Mouse (Mus musculus) kidney, postnatal 10 days (tissue): ENCODE data around the gene Clpb.
"Not testable (repeated sequence)": the region's sequence is repeated elsewhere in the genome, so short reads cannot be mapped to it uniquely, and the experiment has no call there.

Experiments used
- DNase-seq: peaks from one replicate; pipeline ENCODE4 v3.0.0; 2021; ENCODE audit warnings: mixed read lengths

The Clpb gene

DNA sequence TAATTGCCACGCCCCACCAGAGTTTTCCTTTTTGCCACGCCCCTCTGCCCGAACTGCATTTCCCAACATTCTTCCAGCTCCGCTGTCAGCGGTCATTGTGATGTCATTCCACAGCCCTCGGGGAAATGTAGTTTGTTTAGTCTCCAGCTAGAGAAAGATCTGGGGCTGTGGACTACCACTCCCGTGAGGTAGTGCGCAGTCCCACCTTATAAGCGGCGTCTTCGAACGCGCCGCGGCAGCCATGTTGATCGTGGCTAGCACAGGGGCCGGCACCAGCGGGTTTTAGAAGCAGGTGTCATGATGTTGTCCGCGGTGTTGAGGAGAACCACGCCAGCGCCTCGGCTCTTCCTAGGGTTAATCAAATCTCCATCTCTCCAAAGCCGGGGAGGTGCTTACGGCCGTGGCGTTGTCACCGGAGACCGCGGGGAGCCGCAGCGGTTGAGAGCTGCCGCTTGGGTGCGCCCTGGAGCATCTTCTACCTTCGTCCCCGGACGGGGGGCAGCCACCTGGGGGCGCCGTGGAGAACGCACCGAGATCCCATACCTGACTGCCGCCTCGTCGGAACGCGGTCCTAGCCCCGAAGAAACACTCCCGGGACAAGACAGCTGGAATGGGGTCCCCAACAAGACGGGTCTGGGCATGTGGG lies at the start of gene Clpb:
Gene Clpb (plus strand): TSS at position 120 of the 646 bp plus-strand sequence.
- peak; percentile 94 for DNase-seq

DNA sequence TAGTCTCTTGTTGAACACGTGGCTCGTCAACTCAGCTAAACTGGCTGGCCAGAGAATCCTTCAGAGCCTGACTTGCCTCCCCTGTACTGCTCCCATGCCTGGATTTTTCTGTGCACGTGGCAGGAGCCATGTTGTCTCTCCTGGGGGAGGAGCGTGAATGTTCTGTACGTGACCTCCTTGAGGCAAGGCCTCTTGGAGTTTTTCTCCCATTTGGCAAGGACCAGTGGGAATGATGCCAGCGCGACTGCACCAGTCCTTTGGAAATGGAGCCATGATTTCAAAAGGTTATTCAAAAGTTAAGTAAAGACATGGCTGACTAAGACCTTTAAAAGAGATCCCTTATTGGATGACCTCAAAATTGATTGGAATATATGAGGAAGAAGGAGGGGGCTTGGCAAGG lies 48.0 kb upstream of the Clpb start:
- DNase-seq, result peak; percentile 15

GRCm38 (mm10) chr7:101616136-101616835 lies 47.1 kb upstream of the Clpb start:
- DNase-seq, result no peak

DNA sequence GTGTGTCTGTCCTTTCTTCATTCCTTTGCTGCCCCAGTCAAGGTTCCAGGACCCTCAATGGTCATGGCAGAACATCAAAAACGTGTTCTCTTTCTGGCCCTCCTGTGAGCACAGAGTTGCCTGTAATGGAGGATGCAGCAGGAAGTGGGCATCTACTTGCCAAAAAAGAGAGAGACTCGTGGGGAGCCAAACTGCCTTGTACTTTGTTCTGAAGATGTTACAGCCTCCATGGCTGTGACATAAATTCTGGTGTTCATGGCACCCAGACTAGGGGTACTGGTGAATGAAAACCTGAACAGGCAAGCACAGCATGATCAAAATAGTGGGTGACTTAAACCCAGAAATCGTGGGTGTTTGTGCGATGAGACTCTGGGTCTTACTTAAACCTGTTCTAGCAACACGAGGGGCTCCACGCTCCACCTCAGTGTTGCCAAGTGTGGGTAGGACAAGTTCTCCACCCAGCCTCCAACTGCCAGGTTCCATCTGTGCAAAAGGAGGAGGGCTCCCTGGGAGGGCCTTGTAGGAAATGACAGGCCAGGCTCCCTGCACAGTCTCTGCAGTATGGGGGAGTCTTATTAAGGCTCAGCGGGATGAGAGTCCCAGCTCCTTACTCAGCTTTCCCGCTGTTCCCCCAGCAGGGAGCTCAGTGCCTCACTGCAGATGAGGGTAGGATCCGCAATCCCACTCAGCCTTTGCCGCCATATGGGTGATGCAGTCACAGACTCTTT lies 45.8 kb upstream of the Clpb start:
- no peak for DNase-seq

DNA sequence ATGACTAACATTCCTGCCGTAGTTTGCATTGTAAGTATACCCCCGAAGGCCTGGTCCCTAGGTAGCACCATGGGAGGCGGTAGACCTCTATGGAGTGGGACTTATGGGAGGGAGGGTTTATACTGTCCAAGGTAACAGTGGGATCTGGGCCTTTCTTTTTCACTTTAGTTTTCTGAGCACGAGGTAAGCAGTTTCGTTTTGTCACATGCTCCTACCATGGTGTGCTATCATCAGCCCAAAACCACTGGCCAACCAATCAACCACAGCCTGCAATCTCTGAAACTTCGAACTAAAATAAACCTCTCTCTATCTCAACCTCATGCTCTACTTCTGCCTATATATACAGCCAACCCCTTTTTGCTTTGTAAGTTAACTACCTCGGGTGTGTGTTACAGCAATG lies 45.2 kb upstream of the Clpb start:
- DNase-seq, result no peak

- peak; percentile 70 for DNase-seq
Observed at GRCm38 (mm10) chr7:101620373-101620772, 43.1 kb upstream of the Clpb start.

GRCm38 (mm10) chr7:101621861-101622260 lies 41.6 kb upstream of the Clpb start:
- DNase-seq, result not testable (repeated sequence)

GRCm38 (mm10) chr7:101624283-101624682 lies 39.1 kb upstream of the Clpb start:
- DNase-seq, result no peak

DNA sequence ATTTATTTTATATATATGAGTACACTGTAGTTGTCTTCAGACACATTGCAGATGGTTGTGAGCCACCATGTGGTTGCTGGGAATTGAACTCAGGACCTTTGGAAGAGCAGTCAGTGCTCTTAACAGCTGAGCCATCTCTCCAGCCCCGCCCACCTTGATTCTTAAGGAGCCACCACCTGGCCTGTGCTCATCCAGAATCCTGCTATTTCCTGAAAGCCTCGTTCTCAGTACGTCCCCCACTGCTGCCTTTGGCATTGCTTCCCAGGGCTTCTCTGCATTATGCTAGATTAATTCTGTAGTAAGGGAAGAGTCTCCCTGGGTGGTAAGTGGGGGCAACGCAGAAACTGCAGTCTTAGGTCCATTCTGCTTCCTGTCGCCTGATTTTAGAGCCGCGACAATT lies 36.3 kb upstream of the Clpb start:
- not testable (repeated sequence) for DNase-seq

- no peak for DNase-seq
Observed at GRCm38 (mm10) chr7:101628481-101628880, 35.0 kb upstream of the Clpb start.

GRCm38 (mm10) chr7:101633629-101634177 lies 29.7 kb upstream of the Clpb start:
- no peak for DNase-seq

- DNase-seq, result no peak
Observed at GRCm38 (mm10) chr7:101634513-101634912, 28.9 kb upstream of the Clpb start.

DNA sequence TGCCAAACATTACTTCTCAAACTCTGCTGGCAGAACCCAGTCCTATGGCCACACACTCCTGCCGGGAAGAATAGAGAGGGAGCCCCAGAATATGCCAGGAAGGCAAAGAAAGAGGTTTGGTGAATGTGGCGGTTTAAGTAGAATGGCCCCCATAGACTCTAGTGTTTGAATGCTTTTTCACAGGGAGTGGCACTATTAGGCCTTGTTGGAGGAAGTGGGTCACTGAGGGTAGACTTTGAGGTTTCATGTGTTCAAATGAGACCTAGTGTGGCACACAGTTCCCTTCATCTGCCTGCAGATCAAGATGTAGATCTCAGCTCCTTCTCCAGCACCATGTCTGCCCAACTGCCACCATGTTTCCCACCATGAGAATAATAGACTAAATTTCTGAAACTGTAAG lies 27.4 kb upstream of the Clpb start:
- DNase-seq, result no peak

DNA sequence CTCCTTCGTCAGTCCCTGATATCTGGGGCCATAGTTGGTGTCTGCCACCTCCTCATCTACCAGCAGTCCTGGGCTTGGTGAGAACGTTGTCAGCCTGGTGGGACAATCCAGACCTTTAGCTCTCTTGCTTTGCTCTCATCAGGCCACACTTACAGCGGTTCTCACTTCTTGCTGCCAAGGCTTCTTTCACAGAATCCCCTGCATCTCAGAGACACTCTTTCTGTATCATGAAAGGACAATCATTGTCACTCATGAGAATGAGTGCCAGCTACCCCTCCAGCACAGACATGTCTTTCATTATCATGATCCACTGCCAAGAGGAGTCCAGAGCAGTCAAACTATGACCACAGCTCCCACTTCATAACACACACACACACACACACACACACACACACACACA lies 19.6 kb upstream of the Clpb start:
- no peak for DNase-seq

GRCm38 (mm10) chr7:101649729-101650128 lies 13.7 kb upstream of the Clpb start:
- DNase-seq, result no peak

- DNase-seq, result peak; percentile 34
Observed at GRCm38 (mm10) chr7:101650565-101650964, 12.9 kb upstream of the Clpb start.

GRCm38 (mm10) chr7:101653681-101654209 lies 9.7 kb upstream of the Clpb start:
- DNase-seq, result no peak

DNA sequence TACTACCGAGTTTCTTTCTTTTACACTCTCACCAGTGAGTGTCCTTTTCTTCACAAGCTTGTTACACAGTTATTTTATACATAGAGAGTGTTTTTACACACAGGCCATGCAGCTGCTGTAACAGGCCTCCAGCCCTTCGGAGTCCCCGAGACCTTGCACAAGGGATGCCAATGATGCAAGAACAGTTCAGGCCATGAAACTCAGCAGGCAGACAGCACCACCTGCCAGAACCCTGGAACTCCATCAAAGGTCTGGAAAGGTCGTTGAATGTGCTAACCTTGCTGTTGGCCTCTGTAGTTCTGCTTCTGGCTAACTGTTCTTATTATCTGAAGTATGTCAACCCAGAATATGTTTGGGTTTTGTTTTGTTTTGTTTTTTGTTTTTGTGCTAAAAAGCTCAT lies 8.5 kb upstream of the Clpb start:
- no peak for DNase-seq

- DNase-seq, result no peak
Observed at GRCm38 (mm10) chr7:101662006-101662405, 1.4 kb upstream of the Clpb start.

DNA sequence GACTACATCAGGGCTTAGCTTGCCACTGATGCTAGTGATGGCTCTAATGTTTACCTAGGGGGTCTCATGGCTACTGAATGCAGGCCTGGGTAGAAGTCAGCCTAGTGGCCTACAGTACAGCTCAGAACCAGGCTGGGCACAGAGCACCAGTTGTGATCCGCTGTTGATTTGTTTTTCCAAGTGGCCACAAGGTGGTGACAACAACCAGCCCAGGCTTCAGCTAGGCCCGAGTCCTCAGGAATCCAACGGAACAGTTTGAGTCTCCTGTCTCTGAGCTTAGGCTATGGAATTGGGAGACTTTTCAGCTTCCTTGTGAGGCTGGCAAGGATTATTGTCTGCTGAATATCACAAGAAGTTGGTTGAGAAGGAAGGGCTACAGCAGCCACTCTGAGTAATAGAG lies 3.1 kb downstream of the Clpb start:
- DNase-seq, result peak; percentile 66

GRCm38 (mm10) chr7:101671601-101672280 lies 8.3 kb downstream of the Clpb start:
- DNase-seq, result no peak

GRCm38 (mm10) chr7:101673497-101673896 lies 10.1 kb downstream of the Clpb start:
- DNase-seq, result peak; percentile 48
